Mouse (Mus musculus) erythroblast, embryonic 14.5 days (primary cell): Measurements from ENCODE around the gene Slc39a5.

Source experiments
- GATA1 ChIP-seq: IDR thresholded peaks from 2 replicates; pipeline ENCODE4 v1.6.1; 2012; ENCODE audit warnings: low read length, inconsistent platforms, mixed read lengths
- TAL1 ChIP-seq: IDR thresholded peaks from 3 replicates; pipeline ENCODE4 v1.6.1; 2012; ENCODE audit warnings: low read length, inconsistent platforms, mixed read lengths

DNA sequence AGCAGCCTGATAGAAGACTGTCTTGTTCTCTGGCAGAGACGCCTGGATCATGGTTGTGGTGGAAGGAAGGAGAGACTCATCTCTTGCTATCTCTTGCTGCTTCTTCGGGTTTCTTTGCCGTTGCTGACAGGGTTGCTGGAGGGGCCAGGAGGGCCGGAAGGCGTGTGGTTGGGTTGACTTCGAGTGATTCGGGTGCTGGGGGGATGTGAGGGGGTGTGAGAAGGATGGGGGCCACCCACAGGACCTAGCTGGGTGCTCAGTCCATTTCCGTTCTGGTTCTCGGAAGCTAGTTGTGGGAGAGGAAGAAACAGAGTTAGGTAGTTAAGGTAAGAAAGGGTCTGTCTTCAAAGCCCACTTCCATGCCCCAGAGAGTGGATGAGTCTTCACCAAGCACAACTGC, 609 bp upstream of the Slc39a5 start:
- TF ChIP-seq GATA1 (no peak), TAL1 (no peak)
